Mouse (Mus musculus): Measurements from ENCODE around the gene Olfr1222. TPM values are rescaled to one million over a fixed set of nuclear protein-coding genes. Genes with fewer than 3 reads are reported as not detected.

Gene Olfr1222
- not detected in 2 replicates for polyA plus RNA-seq (2012)

DNA sequence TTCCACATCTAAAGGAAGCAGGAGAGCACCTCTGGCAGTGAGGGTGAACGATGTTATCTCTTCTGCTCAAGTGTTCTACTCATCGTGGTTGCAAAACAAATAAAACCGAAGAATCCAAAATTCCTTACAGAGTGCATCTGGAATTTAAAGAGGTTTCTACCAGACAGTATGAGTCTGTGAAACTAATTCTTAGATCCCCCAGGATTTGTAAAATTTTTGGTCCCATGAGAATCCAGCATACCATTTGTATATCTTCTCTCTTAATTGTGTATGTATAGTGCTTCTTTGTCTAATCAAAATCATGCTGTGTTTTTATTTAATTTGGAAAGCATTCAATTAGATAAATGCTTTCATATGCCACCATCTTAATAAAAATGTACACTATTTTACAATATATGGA lies at the start of gene Olfr1222:
Gene Olfr1222, minus strand, starts transcription at position 101 of the 400 bp plus-strand sequence.

GRCm38 (mm10) chr2:89174569-89174968 lies 41.7 kb upstream of the Olfr1222 start, which contains the start of gene Olfr1225:
TSS of gene Olfr1225 (minus strand) at chr2:89174669.

GRCm38 (mm10) chr2:89163991-89164390 lies 31.1 kb upstream of the Olfr1222 start, which contains the start of gene Olfr1224-ps1:
TSS of gene Olfr1224-ps1 (minus strand) at chr2:89164091.

GRCm38 (mm10) chr2:89151460-89151859 lies 18.6 kb upstream of the Olfr1222 start, which contains the start of gene Olfr1223:
TSS of gene Olfr1223 (minus strand) at chr2:89151560.

GRCm38 (mm10) chr2:89117183-89117582 lies 15.7 kb downstream of the Olfr1222 start, which contains the start of gene Olfr1221:
TSS of gene Olfr1221 (minus strand) at chr2:89117283.

GRCm38 (mm10) chr2:89106735-89107134 lies 26.1 kb downstream of the Olfr1222 start, which contains the start of gene Olfr1220:
TSS of gene Olfr1220 (minus strand) at chr2:89106835.

GRCm38 (mm10) chr2:89083413-89083812 lies 49.4 kb downstream of the Olfr1222 start, which contains the start of gene Olfr1219:
TSS of gene Olfr1219 (minus strand) at chr2:89083513.

Other genes with a start within 250 kb of the Olfr1222 start
- 0.03 TPM in 1 of 2 replicates, not detected in the other for gene Olfr1208, start 230.7 kb downstream of the Olfr1222 start, polyA plus RNA-seq (2012)
- not detected in 2 replicates for gene Olfr1209, start 217.9 kb downstream of the Olfr1222 start, polyA plus RNA-seq (2012)
- gene Olfr1211, start 194.9 kb downstream of the Olfr1222 start, polyA plus RNA-seq (2012): 0.02 and 0.03 TPM in 2 replicates
- gene Olfr1212, start 179.1 kb downstream of the Olfr1222 start, polyA plus RNA-seq (2012): not detected in 2 replicates
- gene Gm13762, start 152.8 kb downstream of the Olfr1222 start, polyA plus RNA-seq (2012): not detected in 2 replicates
- gene Olfr1214, start 140.4 kb downstream of the Olfr1222 start, polyA plus RNA-seq (2012): not detected in 2 replicates
- not detected in 2 replicates for gene Olfr1215, start 126.1 kb downstream of the Olfr1222 start, polyA plus RNA-seq (2012)
- gene Olfr1216, start 114.7 kb downstream of the Olfr1222 start, polyA plus RNA-seq (2012): not detected in 2 replicates
- not detected in 2 replicates for gene Olfr1217, start 101.0 kb downstream of the Olfr1222 start, polyA plus RNA-seq (2012)
- not detected in 2 replicates for gene Olfr1218, start 71.9 kb downstream of the Olfr1222 start, polyA plus RNA-seq (2012)
- gene Olfr1219, start 49.5 kb downstream of the Olfr1222 start, polyA plus RNA-seq (2012): 0.02 TPM in 1 of 2 replicates, not detected in the other
- not detected in 2 replicates for gene Olfr1220, start 26.2 kb downstream of the Olfr1222 start, polyA plus RNA-seq (2012)
- 0.19 TPM in 1 of 2 replicates, not detected in the other for gene Olfr1221, start 15.8 kb downstream of the Olfr1222 start, polyA plus RNA-seq (2012)
- gene Olfr1223, start 18.5 kb upstream of the Olfr1222 start, polyA plus RNA-seq (2012): not detected in 2 replicates
- gene Olfr1224-ps1, start 31.0 kb upstream of the Olfr1222 start, polyA plus RNA-seq (2012): not detected in 2 replicates
- gene Olfr1225, start 41.6 kb upstream of the Olfr1222 start, polyA plus RNA-seq (2012): not detected in 2 replicates
- not detected in 2 replicates for gene Olfr1226, start 67.0 kb upstream of the Olfr1222 start, polyA plus RNA-seq (2012)
- gene Olfr1228, start 121.0 kb upstream of the Olfr1222 start, polyA plus RNA-seq (2012): not detected in 2 replicates
- gene Olfr1229, start 155.0 kb upstream of the Olfr1222 start, polyA plus RNA-seq (2012): not detected in 2 replicates
- gene Olfr1230, start 164.2 kb upstream of the Olfr1222 start, polyA plus RNA-seq (2012): not detected in 2 replicates
- gene Olfr1231, start 174.0 kb upstream of the Olfr1222 start, polyA plus RNA-seq (2012): not detected in 2 replicates
- not detected in 2 replicates for gene Olfr1232, start 196.6 kb upstream of the Olfr1222 start, polyA plus RNA-seq (2012)
- gene Olfr1233, start 209.3 kb upstream of the Olfr1222 start, polyA plus RNA-seq (2012): not detected in 2 replicates
- gene Olfr1234, start 231.8 kb upstream of the Olfr1222 start, polyA plus RNA-seq (2012): not detected in 2 replicates